Mouse (Mus musculus): ENCODE data around the gene Mthfd2. TPM values are rescaled to one million over a fixed set of nuclear protein-coding genes. Genes with fewer than 3 reads are reported as not detected.

Gene Mthfd2
- polyA plus RNA-seq, 1 experiment from 2014 or later = 51.6 TPM

GRCm38 (mm10) chr6:83265253-83265652 lies 60.5 kb downstream of the Mthfd2 start:
- DNase-seq (ENCODE audit: low spot score, missing footprints) = peak; percentile 76
- Histone ChIP-seq H3K27ac (ENCODE audit: low read depth, low read length) (no peak overlapping the region), H3K9ac (ENCODE audit: low read length) (no peak overlapping the region), H3K4me1 (ENCODE audit: control insufficient read depth, insufficient read depth, low read length) (peaks cover 7% of the 10 kb centered on the region), H3K27me3 (ENCODE audit: control insufficient read depth, insufficient read depth, low read length) (no peaks in the 10 kb centered on the region), H3K9me3 (ENCODE audit: control insufficient read depth, low read length) (no peaks in the 10 kb centered on the region), H3K4me2 (no peak overlapping the region), H3K4me3 (ENCODE audit: low read depth, low read length) (no peak overlapping the region), H3K36me3 (ENCODE audit: control insufficient read depth, insufficient read depth, low read length) (no peaks in the 10 kb centered on the region)
- no peak for ATAC-seq (ENCODE audit: low FRiP score)

- 95% methylated on average over 1 of the region's 1 CpGs for WGBS
- Histone ChIP-seq H3K4me2 (no peak overlapping the region), H3K4me1 (ENCODE audit: control insufficient read depth, insufficient read depth, low read length) (peaks cover 7% of the 10 kb centered on the region), H3K27ac (ENCODE audit: low read depth, low read length) (no peak overlapping the region), H3K27me3 (ENCODE audit: control insufficient read depth, insufficient read depth, low read length) (no peaks in the 10 kb centered on the region), H3K9ac (ENCODE audit: low read length) (no peak overlapping the region), H3K4me3 (ENCODE audit: low read depth, low read length) (no peak overlapping the region), H3K9me3 (ENCODE audit: control insufficient read depth, low read length) (no peaks in the 10 kb centered on the region), H3K36me3 (ENCODE audit: control insufficient read depth, insufficient read depth, low read length) (no peaks in the 10 kb centered on the region)
- DNase-seq (ENCODE audit: low spot score, missing footprints) = peak; percentile 68
- no peak for ATAC-seq (ENCODE audit: low FRiP score)
Measured at GRCm38 (mm10) chr6:83264516-83264915, 61.2 kb downstream of the Mthfd2 start.

Other genes with a start within 250 kb of the Mthfd2 start
- gene Pcgf1, start 248.0 kb downstream of the Mthfd2 start, polyA plus RNA-seq (2014; fragmentation: Nextera tagmentation; extraction: Ambion mirVana) = 31.5 and 35.5 TPM in 2 replicates
- 0.44 TPM in 1 of 2 replicates, not detected in the other for gene Lbx2, start 239.5 kb downstream of the Mthfd2 start, polyA plus RNA-seq (2014; fragmentation: Nextera tagmentation; extraction: Ambion mirVana)
- gene Ccdc142, start 224.3 kb downstream of the Mthfd2 start, polyA plus RNA-seq (2014; fragmentation: Nextera tagmentation; extraction: Ambion mirVana) = 0.83 and 1.00 TPM in 2 replicates
- gene Gm42688, start 224.3 kb downstream of the Mthfd2 start, polyA plus RNA-seq (2014; fragmentation: Nextera tagmentation; extraction: Ambion mirVana) = 1.2 and 2.3 TPM in 2 replicates
- gene Mrpl53, start 216.9 kb downstream of the Mthfd2 start, polyA plus RNA-seq (2014; fragmentation: Nextera tagmentation; extraction: Ambion mirVana) = 120 and 130 TPM in 2 replicates
- 21.6 and 23.4 TPM in 2 replicates for gene Mogs, start 210.4 kb downstream of the Mthfd2 start, polyA plus RNA-seq (2014; fragmentation: Nextera tagmentation; extraction: Ambion mirVana)
- 134 and 153 TPM in 2 replicates for gene Wbp1, start 204.3 kb downstream of the Mthfd2 start, polyA plus RNA-seq (2014; fragmentation: Nextera tagmentation; extraction: Ambion mirVana)
- 18.8 and 19.4 TPM in 2 replicates for gene Ino80b, start 200.5 kb downstream of the Mthfd2 start, polyA plus RNA-seq (2014; fragmentation: Nextera tagmentation; extraction: Ambion mirVana)
- gene Rtkn, start 190.4 kb downstream of the Mthfd2 start, polyA plus RNA-seq (2014; fragmentation: Nextera tagmentation; extraction: Ambion mirVana) = 13.6 and 16.6 TPM in 2 replicates
- 11.1 and 13.7 TPM in 2 replicates for gene Wdr54, start 169.5 kb downstream of the Mthfd2 start, polyA plus RNA-seq (2014; fragmentation: Nextera tagmentation; extraction: Ambion mirVana)
- gene 1700003E16Rik, start 169.5 kb downstream of the Mthfd2 start, polyA plus RNA-seq (2014; fragmentation: Nextera tagmentation; extraction: Ambion mirVana) = 1.7 TPM in 2 replicates
- gene Dctn1, start 160.0 kb downstream of the Mthfd2 start, polyA plus RNA-seq (2014; fragmentation: Nextera tagmentation; extraction: Ambion mirVana) = 80.2 and 81.7 TPM in 2 replicates
- gene Slc4a5, start 106.1 kb downstream of the Mthfd2 start, polyA plus RNA-seq (2014; fragmentation: Nextera tagmentation; extraction: Ambion mirVana) = 0.52 and 0.68 TPM in 2 replicates
- gene Mob1a, start 108 bp upstream of the Mthfd2 start, polyA plus RNA-seq (2014; fragmentation: Nextera tagmentation; extraction: Ambion mirVana) = 73.7 and 82.0 TPM in 2 replicates
- gene Bola3, start 23.2 kb upstream of the Mthfd2 start, polyA plus RNA-seq (2014; fragmentation: Nextera tagmentation; extraction: Ambion mirVana) = 134 and 144 TPM in 2 replicates
- 38.5 and 39.9 TPM in 2 replicates for gene Tet3, start 133.2 kb upstream of the Mthfd2 start, polyA plus RNA-seq (2014; fragmentation: Nextera tagmentation; extraction: Ambion mirVana)
- 50.5 and 57.3 TPM in 2 replicates for gene Dguok, start 181.1 kb upstream of the Mthfd2 start, polyA plus RNA-seq (2014; fragmentation: Nextera tagmentation; extraction: Ambion mirVana)
- gene Actg2, start 210.4 kb upstream of the Mthfd2 start, polyA plus RNA-seq (2014; fragmentation: Nextera tagmentation; extraction: Ambion mirVana) = 2.6 and 3.2 TPM in 2 replicates
- gene Stambp, start 246.8 kb upstream of the Mthfd2 start, polyA plus RNA-seq (2014; fragmentation: Nextera tagmentation; extraction: Ambion mirVana) = 28.3 and 30.3 TPM in 2 replicates